Mouse (Mus musculus) liver, postnatal 0 days (tissue): ENCODE results near the gene Psen1.

ENCODE experiments used
- CTCF ChIP-seq: sonication (generic); IDR thresholded peaks from 2 replicates; pipeline ENCODE4 v1.5.1; 2016; ENCODE audit warnings: antibody characterized with exemption, low read depth
- EP300 ChIP-seq: IDR thresholded peaks from 2 replicates; pipeline ENCODE4 v1.6.1; 2016; ENCODE audit warnings: antibody characterized with exemption, low read depth, mild to moderate bottlenecking

- TF ChIP-seq CTCF (no peak), EP300 (no peak)
These were observed 74.8 kb downstream of the Psen1 start for GRCm38 (mm10) chr12:83762706-83763105.
